Mouse (Mus musculus) heart, embryonic 14.5 days (tissue): ENCODE measurements around the gene Myo1h. TPM values are rescaled to one million over a fixed set of nuclear protein-coding genes. Genes with fewer than 3 reads are reported as not detected.
A peak's percentile ranks its signal among the peaks of the same experiment; 100 is the strongest.

Source experiments
- ATAC-seq: fragments of 200-750 bp; cut with Nextera tagmentation; 2 replicates; pipeline ENCODE4 v1.8.0; 2017; ENCODE audit warnings: low read depth, moderate TSS enrichment; ENCODE audit not compliant: insufficient number of reproducible peaks, insufficient read depth, low FRiP score
- H3K27ac ChIP-seq, 2 experiments: fragments of 200-500 bp in 1 of 2; fragments of 300-500 bp in 1 of 2; sonication (generic) in 1 of 2; replicated peaks in 1 of 2; 2 replicates each; pipeline ENCODE4 v1.5.1; 2012 to 2014; ENCODE audit warnings: low read depth in 2 of 2, low read length in 2 of 2, control low read depth in 1 of 2, mild to moderate bottlenecking in 1 of 2, mixed read lengths in 1 of 2; ENCODE audit not compliant: control insufficient read depth in 1 of 2, insufficient read depth in 1 of 2
- H3K27me3 ChIP-seq: fragments of 300-500 bp; sonication (generic); 2 replicates; pipeline ENCODE4 v1.6.1; 2014; ENCODE audit warnings: mild to moderate bottlenecking, low read length, control low read depth; ENCODE audit not compliant: control insufficient read depth, insufficient read depth
- H3K36me3 ChIP-seq: fragments of 300-500 bp; sonication (generic); 2 replicates; pipeline ENCODE4 v1.6.1; 2014; ENCODE audit warnings: mild to moderate bottlenecking, control low read depth, low read length, mixed read lengths; ENCODE audit not compliant: control insufficient read depth, insufficient read depth
- H3K4me1 ChIP-seq, 2 experiments: fragments of 200-500 bp in 1 of 2; fragments of 300-500 bp in 1 of 2; sonication (generic) in 1 of 2; 2 replicates each; pipeline ENCODE4 v1.6.1; 2012 to 2014; ENCODE audit warnings: low read length in 2 of 2, control low read depth in 1 of 2, mixed read lengths in 1 of 2; ENCODE audit not compliant: control insufficient read depth in 2 of 2, insufficient read depth in 2 of 2
- H3K4me2 ChIP-seq: fragments of 300-500 bp; sonication (generic); 2 replicates; pipeline ENCODE4 v1.6.1; 2014; ENCODE audit warnings: mild to moderate bottlenecking, low read length
- H3K4me3 ChIP-seq, 2 experiments: fragments of 200-500 bp in 1 of 2; fragments of 300-500 bp in 1 of 2; sonication (generic) in 1 of 2; 2 replicates each; pipeline ENCODE4 v1.5.1; 2012 to 2014; ENCODE audit warnings: low read length in 2 of 2, mild to moderate bottlenecking in 2 of 2, control low read depth in 1 of 2, low read depth in 1 of 2, moderate library complexity in 1 of 2; ENCODE audit not compliant: control insufficient read depth in 1 of 2, insufficient read depth in 1 of 2
- H3K9ac ChIP-seq: fragments of 300-500 bp; sonication (generic); 2 replicates; pipeline ENCODE4 v1.6.1; 2014; ENCODE audit warnings: mild to moderate bottlenecking, low read length
- H3K9me3 ChIP-seq: fragments of 300-500 bp; sonication (generic); 2 replicates; pipeline ENCODE4 v1.6.1; 2016; ENCODE audit warnings: low read length, control low read depth; ENCODE audit not compliant: control insufficient read depth
- WGBS: fragments of 180-500 bp; shearing (Covaris S2); extraction: QIAGEN DNeasy Blood & Tissue Kit; methylation state at CpG from one replicate; pipeline ENCODE4 v1.1.7; 2014; 5-methylcytosine and 5-hydroxymethylcytosine counted together
- polyA plus RNA-seq: library from polyadenylated mRNA; unstranded; fragments of >200 nt; fragmentation: Nextera tagmentation; extraction: Ambion mirVana; gene quantifications from 2 replicates; pipeline ENCODE4 v1.2.1, GENCODE M21; 2014

Gene Myo1h
- polyA plus RNA-seq, 1 experiment from 2014 or later = 1.4 TPM

- 46% methylated on average over 18 of the region's 18 CpGs for WGBS
- Histone ChIP-seq H3K27ac (no peak overlapping the region), H3K36me3 (no peaks in the 10 kb centered on the region), H3K27me3 (no peaks in the 10 kb centered on the region), H3K4me1 (no peaks in the 10 kb centered on the region), H3K9me3 (no peaks in the 10 kb centered on the region), H3K4me3 (no peak overlapping the region), H3K4me2 (peak overlapping the region; percentile 5; the same call in 1 of the 2 replicates), H3K9ac (no peak overlapping the region)
- no peak for ATAC-seq
These were observed 20.1 kb downstream of the Myo1h start for GRCm38 (mm10) chr5:114308765-114309679.

- no peak overlapping the region for H3K9ac ChIP-seq
- ATAC-seq = no peak
- WGBS = 63% methylated on average over 11 of the region's 11 CpGs
These were observed 20.7 kb downstream of the Myo1h start for GRCm38 (mm10) chr5:114309680-114310036.

GRCm38 (mm10) chr5:114323105-114323790 is 34.3 kb downstream of the Myo1h start:
- Histone ChIP-seq H3K36me3 (no peaks in the 10 kb centered on the region), H3K4me2 (peak overlapping the region; percentile 9; the same call in 1 of the 2 replicates), H3K27me3 (peaks cover 9% of the 10 kb centered on the region), H3K27ac (no peak overlapping the region), H3K9ac (no peak overlapping the region), H3K4me1 (no peaks in the 10 kb centered on the region; a peak in 1 of 4 replicates), H3K9me3 (no peaks in the 10 kb centered on the region), H3K4me3 (no peak overlapping the region)
- WGBS = 54% methylated on average over 25 of the region's 25 CpGs
- ATAC-seq = no peak

More at GRCm38 (mm10) chr5:114309680-114310036, 20.7 kb downstream of the Myo1h start:
- Histone ChIP-seq H3K27ac (no peak overlapping the region), H3K36me3 (no peaks in the 10 kb centered on the region), H3K4me2 (no peak overlapping the region; the same call in 1 of the 2 replicates), H3K27me3 (no peaks in the 10 kb centered on the region), H3K9me3 (no peaks in the 10 kb centered on the region), H3K4me3 (no peak overlapping the region), H3K4me1 (no peaks in the 10 kb centered on the region; a peak in 1 of 4 replicates)

- Histone ChIP-seq H3K27me3 (peaks cover 9% of the 10 kb centered on the region), H3K4me1 (no peaks in the 10 kb centered on the region; a peak in 1 of 4 replicates), H3K4me2 (peak overlapping the region; percentile 9; the same call in 1 of the 2 replicates), H3K36me3 (no peaks in the 10 kb centered on the region), H3K9ac (no peak overlapping the region), H3K9me3 (no peaks in the 10 kb centered on the region), H3K27ac (no peak overlapping the region), H3K4me3 (no peak overlapping the region)
- ATAC-seq = no peak
- 21% methylated on average over 16 of the region's 16 CpGs for WGBS
These were observed 35.0 kb downstream of the Myo1h start for GRCm38 (mm10) chr5:114323791-114324507.

GRCm38 (mm10) chr5:114342996-114343395 is 54.0 kb downstream of the Myo1h start:
- 63% methylated on average over 5 of the region's 5 CpGs for WGBS
- ATAC-seq = no peak
- no peak overlapping the region for H3K27ac ChIP-seq
- no peaks in the 10 kb centered on the region for H3K27me3 ChIP-seq
- no peak overlapping the region for H3K9ac ChIP-seq
- no peaks in the 10 kb centered on the region for H3K36me3 ChIP-seq
- H3K4me3 ChIP-seq = no peak overlapping the region
- H3K4me1 ChIP-seq = no peaks in the 10 kb centered on the region
- no peak overlapping the region for H3K4me2 ChIP-seq
- H3K9me3 ChIP-seq = no peaks in the 10 kb centered on the region

- no peaks in the 10 kb centered on the region for H3K4me1 ChIP-seq
- WGBS = 84% methylated on average over 7 of the region's 7 CpGs
- ATAC-seq = no peak
- H3K4me2 ChIP-seq = no peak overlapping the region
- H3K4me3 ChIP-seq = no peak overlapping the region
- no peaks in the 10 kb centered on the region for H3K36me3 ChIP-seq
- no peaks in the 10 kb centered on the region for H3K27me3 ChIP-seq
- H3K9me3 ChIP-seq = no peaks in the 10 kb centered on the region
- H3K27ac ChIP-seq = no peak overlapping the region
- H3K9ac ChIP-seq = no peak overlapping the region
These were observed 54.6 kb downstream of the Myo1h start for GRCm38 (mm10) chr5:114343612-114344011.

- 43% methylated on average over 3 of the region's 3 CpGs for whole genome bisulfite sequencing
These were observed 56.6 kb downstream of the Myo1h start for GRCm38 (mm10) chr5:114345538-114345937.

More at GRCm38 (mm10) chr5:114345538-114345937, 56.6 kb downstream of the Myo1h start:
- Histone ChIP-seq H3K9me3 (no peaks in the 10 kb centered on the region), H3K4me2 (no peak overlapping the region), H3K27ac (no peak overlapping the region), H3K4me1 (no peaks in the 10 kb centered on the region), H3K9ac (no peak overlapping the region), H3K27me3 (no peaks in the 10 kb centered on the region; the same call in 1 of the 2 replicates), H3K4me3 (no peak overlapping the region), H3K36me3 (no peaks in the 10 kb centered on the region)
- ATAC-seq = no peak
